In the genomic region with DNA sequence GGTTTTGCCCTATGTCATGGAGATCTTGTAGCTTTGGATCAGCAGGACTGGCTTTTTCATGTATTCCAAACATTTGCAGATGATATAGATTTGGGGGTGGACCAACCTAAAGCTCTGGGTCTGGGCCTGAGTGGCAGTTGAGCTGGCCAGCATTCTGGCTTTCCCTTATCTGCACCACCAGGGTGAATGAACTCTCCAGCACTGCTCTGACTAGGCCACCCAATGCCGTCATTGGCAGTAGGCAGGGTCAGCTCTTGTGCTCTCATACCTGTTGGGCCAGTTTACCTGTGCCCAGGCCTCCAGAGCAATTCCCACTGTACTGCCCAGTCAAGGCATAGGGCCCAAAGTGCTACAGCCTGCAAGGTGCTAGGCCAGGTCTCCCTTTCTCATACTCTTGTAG, we compare ENCODE assay signal across 25 mouse cellular contexts.
A peak's percentile ranks its signal among the peaks of the same experiment; 100 is the strongest.
DNase-seq lines count a peak whose midpoint lies in the region; ATAC-seq lines count a peak whose summit lies in the region.
"Had no signal": no experiment of that assay in that cellular context is flagged by ENCODE, and none has a peak within 500 bp of the region (broad histone marks: within the 10 kb centered on the region; RNA-seq: fewer than 3 reads in every experiment).

No protein-coding gene starts in this region.

- no peaks in the 10 kb centered on the region for H3K27me3 ChIP-seq in heart, embryonic 12.5 days (replicated peaks)
- H3K27me3 ChIP-seq in kidney, embryonic 16.5 days (ENCODE audit: insufficient read depth, low read length), result no peaks in the 10 kb centered on the region
- no peaks in the 10 kb centered on the region for H3K27me3 ChIP-seq in limb, embryonic 12.5 days
- H3K27me3 ChIP-seq in stomach, embryonic 16.5 days (ENCODE audit: control insufficient read depth, insufficient read depth, low read length), result no peaks in the 10 kb centered on the region
- H3K27me3 ChIP-seq: embryonic facial prominence, embryonic 12.5 days; liver, embryonic 13.5 days; neural tube, embryonic 12.5 days had no signal

- H3K9me3 ChIP-seq in heart, embryonic 12.5 days (replicated peaks), result no peaks in the 10 kb centered on the region
- no peaks in the 10 kb centered on the region for H3K9me3 ChIP-seq in kidney, embryonic 16.5 days (ENCODE audit: low read length)
- H3K9me3 ChIP-seq in limb, embryonic 12.5 days, result no peaks in the 10 kb centered on the region
- H3K9me3 ChIP-seq in stomach, embryonic 16.5 days (replicated peaks; ENCODE audit: control insufficient read depth, low read length), result no peaks in the 10 kb centered on the region
- H3K9me3 ChIP-seq: liver, embryonic 13.5 days; neural tube, embryonic 12.5 days had no signal

- H3K4me3 ChIP-seq in heart, embryonic 12.5 days, result no peak overlapping the region
- H3K4me3 ChIP-seq in kidney, embryonic 16.5 days (ENCODE audit: low read length), result no peak overlapping the region
- no peak overlapping the region for H3K4me3 ChIP-seq in limb, embryonic 12.5 days (replicated peaks)
- H3K4me3 ChIP-seq in stomach, embryonic 16.5 days (replicated peaks; ENCODE audit: low read length), result no peak overlapping the region
- H3K4me3 ChIP-seq: embryonic facial prominence, embryonic 12.5 days; liver, embryonic 13.5 days; myocyte; neural tube, embryonic 12.5 days had no signal

- H3K27ac ChIP-seq in heart, embryonic 12.5 days (ENCODE audit: poor library complexity, severe bottlenecking), result no peak overlapping the region
- no peak overlapping the region for H3K27ac ChIP-seq in kidney, embryonic 16.5 days (ENCODE audit: low read length)
- H3K27ac ChIP-seq in limb, embryonic 12.5 days, result no peak overlapping the region
- H3K27ac ChIP-seq in stomach, embryonic 16.5 days (ENCODE audit: low read length), result no peak overlapping the region
- H3K27ac ChIP-seq: embryonic facial prominence, embryonic 12.5 days; liver, embryonic 13.5 days; macrophage; neural tube, embryonic 12.5 days had no signal

- no peak overlapping the region for H3K9ac ChIP-seq in heart, embryonic 12.5 days
- no peak overlapping the region for H3K9ac ChIP-seq in kidney, embryonic 16.5 days (replicated peaks; ENCODE audit: low read length)
- H3K9ac ChIP-seq in limb, embryonic 12.5 days (replicated peaks), result no peak overlapping the region
- H3K9ac ChIP-seq in stomach, embryonic 16.5 days (ENCODE audit: low read length), result no peak overlapping the region
- H3K9ac ChIP-seq: embryonic facial prominence, embryonic 12.5 days; liver, embryonic 13.5 days; neural tube, embryonic 12.5 days had no signal

- 72% methylated on average over 1 of the region's 1 CpGs for WGBS in heart, embryonic 12.5 days
- 90% methylated on average over 1 of the region's 1 CpGs for WGBS in kidney, embryonic 16.5 days
- WGBS in limb, embryonic 12.5 days, result 92% methylated on average over 1 of the region's 1 CpGs
- WGBS in stomach, embryonic 16.5 days, result 86% methylated on average over 1 of the region's 1 CpGs

- no peaks in the 10 kb centered on the region for H3K4me1 ChIP-seq in heart, embryonic 12.5 days (replicated peaks)
- H3K4me1 ChIP-seq in kidney, embryonic 16.5 days (ENCODE audit: insufficient read depth, low read length), result no peaks in the 10 kb centered on the region
- no peaks in the 10 kb centered on the region for H3K4me1 ChIP-seq in limb, embryonic 12.5 days (replicated peaks)
- H3K4me1 ChIP-seq in stomach, embryonic 16.5 days (ENCODE audit: control insufficient read depth, insufficient read depth, low read length), result no peaks in the 10 kb centered on the region
- H3K4me1 ChIP-seq: embryonic facial prominence, embryonic 12.5 days; liver, embryonic 13.5 days; neural tube, embryonic 12.5 days had no signal

- ATAC-seq in heart, embryonic 12.5 days (ENCODE audit: insufficient number of reproducible peaks, low FRiP score), result 0 out of 2 replicates have a peak, but pooled peaks have one; percentile 39
- ATAC-seq in kidney, embryonic 16.5 days (ENCODE audit: low FRiP score, low TSS enrichment), result 0 out of 2 replicates have a peak, but pooled peaks have one; percentile 5
- ATAC-seq in limb, embryonic 12.5 days (ENCODE audit: insufficient number of reproducible peaks, insufficient read depth, low FRiP score, low TSS enrichment, low read depth), result peak; percentile 35; the same call in 1 of the 2 replicates
- 0 out of 2 replicates have a peak, but pooled peaks have one; percentile 40 for ATAC-seq in stomach, embryonic 16.5 days (ENCODE audit: insufficient read depth, low FRiP score)
- ATAC-seq: CD4-positive, CD25-positive, alpha-beta regulatory T cell, adult 4 months; intestine, postnatal 0 days had no signal

- H3K36me3 ChIP-seq in heart, embryonic 12.5 days, result no peaks in the 10 kb centered on the region
- no peaks in the 10 kb centered on the region for H3K36me3 ChIP-seq in kidney, embryonic 16.5 days (ENCODE audit: insufficient read depth, low read length)
- H3K36me3 ChIP-seq in limb, embryonic 12.5 days, result no peaks in the 10 kb centered on the region
- no peaks in the 10 kb centered on the region for H3K36me3 ChIP-seq in stomach, embryonic 16.5 days (ENCODE audit: control insufficient read depth, insufficient read depth, low read length)
- H3K36me3 ChIP-seq: embryonic facial prominence, embryonic 12.5 days; liver, embryonic 13.5 days; neural tube, embryonic 12.5 days had no signal

- DNase-seq in heart, postnatal 4 days, result no peak
- no peak for DNase-seq in kidney, adult 18-20 months
- no peak for DNase-seq in testis, postnatal 10 days (ENCODE audit: low spot score)
- DNase-seq: adrenal gland, postnatal 14 days; cerebellum, adult 11-12 months; cerebellum, adult 9-11 months; embryo, embryonic 11 days; gastrocnemius, postnatal 10 days; kidney, postnatal 4 days; liver, embryonic 13.5 days; lung, adult 2 months; lung, postnatal 10 days; right cerebral cortex, adult 18-20 months; spleen, adult 18-20 months; thymus, postnatal 4 days had no signal

- no peak overlapping the region for H3K4me2 ChIP-seq in heart, embryonic 12.5 days
- no peak overlapping the region for H3K4me2 ChIP-seq in kidney, embryonic 16.5 days (replicated peaks; ENCODE audit: low read depth, low read length)
- no peak overlapping the region for H3K4me2 ChIP-seq in limb, embryonic 12.5 days
- H3K4me2 ChIP-seq in stomach, embryonic 16.5 days (ENCODE audit: low read depth, low read length), result no peak overlapping the region
- H3K4me2 ChIP-seq: embryonic facial prominence, embryonic 12.5 days; liver, embryonic 13.5 days; neural tube, embryonic 12.5 days had no signal
